Mouse (Mus musculus) C2C12 (cell line): ENCODE results near the gene Smarcal1. TPM values are rescaled to one million over a fixed set of nuclear protein-coding genes. Genes with fewer than 3 reads are reported as not detected.
A peak's percentile ranks its signal among the peaks of the same experiment; 100 is the strongest.

Source experiments
- H3K27me3 ChIP-seq: one replicate; pipeline ENCODE4 v1.6.1; 2011; ENCODE audit not compliant: control insufficient read depth, insufficient read depth, insufficient read length
- H3K36me3 ChIP-seq: one replicate; pipeline ENCODE4 v1.6.1; 2011; ENCODE audit not compliant: control insufficient read depth, insufficient read depth
- H3K4me3 ChIP-seq: one replicate; pipeline ENCODE4 v1.5.1; 2011; ENCODE audit warnings: mild to moderate bottlenecking, control low read depth; ENCODE audit not compliant: poor library complexity, insufficient read depth, severe bottlenecking
- H3K79me2 ChIP-seq: one replicate; pipeline ENCODE4 v1.6.1; 2011; ENCODE audit not compliant: control insufficient read depth, insufficient read depth
- H3K79me3 ChIP-seq: one replicate; pipeline ENCODE4 v1.6.1; 2011; ENCODE audit warnings: low read depth, control low read depth
- H3ac ChIP-seq: one replicate; pipeline ENCODE3; 2011; ENCODE audit warnings: low read depth; ENCODE audit not compliant: control insufficient read depth, insufficient read length
- CEBPB ChIP-seq: IDR thresholded peaks from one replicate; pipeline ENCODE4 v1.6.1; 2011; ENCODE audit warnings: low read depth, mild to moderate bottlenecking, control low read depth, moderate library complexity
- CTCF ChIP-seq: IDR thresholded peaks from one replicate; pipeline ENCODE4 v1.5.1; 2011; ENCODE audit not compliant: control insufficient read depth, insufficient read depth, insufficient read length
- FOSL1 ChIP-seq: IDR thresholded peaks from one replicate; pipeline ENCODE4 v1.8.0; 2011; ENCODE audit warnings: mild to moderate bottlenecking, low read length; ENCODE audit not compliant: poor library complexity, insufficient read depth, severe bottlenecking
- MAX ChIP-seq: IDR thresholded peaks from one replicate; pipeline ENCODE4 v1.6.1; 2011; ENCODE audit warnings: mild to moderate bottlenecking, control low read depth
- MYOD1 ChIP-seq: IDR thresholded peaks from one replicate; pipeline ENCODE4 v1.6.1; 2011; ENCODE audit warnings: low read depth; ENCODE audit not compliant: control insufficient read depth, insufficient read length
- MYOG ChIP-seq: IDR thresholded peaks from one replicate; pipeline ENCODE4 v1.6.1; 2011; ENCODE audit not compliant: control insufficient read depth, insufficient read length; ENCODE audit errors: extremely low read depth
- USF1 ChIP-seq: IDR thresholded peaks from one replicate; pipeline ENCODE4 v1.6.1; 2011; ENCODE audit warnings: low read depth, mild to moderate bottlenecking, control low read depth, moderate library complexity
- long read RNA-seq, 2 experiments: library from polyadenylated mRNA; unstranded; transcript quantifications; one replicate each; pipeline ENCODE4 v2.0.0; 2019 to 2020
- polyA plus RNA-seq: library from polyadenylated mRNA; unstranded; fragments of >200 nt; fragmentation: generic; extraction: Trizol; gene quantifications from one replicate; pipeline ENCODE4 v1.2.1, GENCODE M21; 2012; ENCODE audit warnings: missing spikeins

The Smarcal1 gene
- polyA plus RNA-seq, result 15.3 TPM
- long read RNA-seq, experiment 1, transcript Smarcal1-201 (17 exons, 3,059 nt), result major isoform, 7 of 15 reads
- long read RNA-seq, experiment 1, partial matches to known transcripts, result 5 of 15 reads
- long read RNA-seq, experiment 1, other reads (novel, unspliced or antisense), result 2 of 15 reads
- long read RNA-seq, experiment 2, transcript Smarcal1-207 (17 exons, 2,994 nt), result minor isoform, 13 of 103 reads
- long read RNA-seq, experiment 2, transcript Smarcal1-201 (17 exons, 3,059 nt), result major isoform, 74 of 103 reads
- long read RNA-seq, experiment 2, partial matches to known transcripts, result 5 of 103 reads
- long read RNA-seq, experiment 2, other reads (novel, unspliced or antisense), result 10 of 103 reads

DNA sequence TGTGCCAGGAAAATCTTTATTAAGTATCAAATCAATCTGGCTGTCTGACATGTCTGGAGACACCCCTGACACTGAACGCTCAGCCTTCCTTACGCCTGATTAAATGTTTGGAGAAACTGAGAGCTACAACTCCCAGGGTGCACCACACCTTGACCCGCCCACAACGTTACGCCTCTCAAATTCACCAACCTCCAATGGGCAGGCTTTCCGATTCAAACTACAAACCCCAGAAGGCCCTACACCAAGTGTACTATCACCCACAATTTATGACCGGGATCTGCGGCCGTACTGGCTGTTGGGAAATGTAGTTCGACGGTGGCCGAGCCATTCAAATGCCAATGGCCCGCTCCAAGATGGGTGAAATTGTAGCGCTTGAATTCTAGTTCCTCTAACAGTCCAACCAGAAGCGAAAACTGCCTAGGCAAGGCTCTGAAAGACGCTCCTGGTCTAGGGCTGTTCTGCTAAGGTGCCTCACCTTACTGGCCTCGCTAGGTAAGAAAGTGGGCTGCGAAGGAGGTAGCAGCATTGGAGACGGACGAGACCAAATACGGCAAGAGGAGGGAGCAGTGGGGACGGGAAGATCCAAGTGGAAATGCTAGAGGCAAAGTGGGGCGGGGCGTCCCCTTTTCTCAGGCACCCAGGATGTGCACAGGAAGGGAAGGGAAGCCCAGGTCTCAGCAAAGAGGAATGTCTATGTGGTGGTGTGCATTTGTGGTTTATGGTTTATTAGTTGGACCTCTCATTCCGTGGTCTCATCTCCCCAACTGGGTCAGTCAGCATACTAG lies at the start of gene Smarcal1:
Smarcal1 (plus strand) TSS at position 305 of the 785 bp plus-strand sequence.
- TF ChIP-seq MYOG (no peak), CEBPB (no peak), CTCF (no peak), MYOD1 (no peak), MAX (no peak), USF1 (no peak), FOSL1 (no peak)
- Histone ChIP-seq H3K36me3 (no peaks in the 10 kb centered on the region), H3K79me2 (peaks cover 17% of the 10 kb centered on the region), H3K4me3 (peak within 1 kb of the TSS; percentile 35), H3K79me3 (peaks cover 4% of the 10 kb centered on the region), H3K27me3 (no peaks in the 10 kb centered on the region), H3ac (peak within 1 kb of the TSS; percentile 87)

GRCm38 (mm10) chr1:72533439-72533838 lies 49.6 kb upstream of the Smarcal1 start:
- Histone ChIP-seq H3K79me2 (no peaks in the 10 kb centered on the region), H3K27me3 (peaks cover 55% of the 10 kb centered on the region), H3K4me3 (no peak overlapping the region), H3K36me3 (no peaks in the 10 kb centered on the region), H3K79me3 (no peaks in the 10 kb centered on the region), H3ac (no peak overlapping the region)
- TF ChIP-seq FOSL1, result no peak
- no peak for TF ChIP-seq USF1
- no peak for TF ChIP-seq MYOD1
- no peak for TF ChIP-seq MAX

GRCm38 (mm10) chr1:72535725-72536571 lies 47.1 kb upstream of the Smarcal1 start:
- TF ChIP-seq MAX (no peak), MYOD1 (no peak), MYOG (no peak), CTCF (no peak), FOSL1 (no peak), USF1 (no peak), CEBPB (no peak)
- Histone ChIP-seq H3K36me3 (no peaks in the 10 kb centered on the region), H3K4me3 (no peak overlapping the region), H3K27me3 (peaks cover 52% of the 10 kb centered on the region), H3ac (no peak overlapping the region), H3K79me2 (no peaks in the 10 kb centered on the region), H3K79me3 (no peaks in the 10 kb centered on the region)

- TF ChIP-seq MYOG, result no peak
- TF ChIP-seq MAX, result no peak
- H3K4me3 ChIP-seq, result no peak within 1 kb of the TSS
- H3K27me3 ChIP-seq, result peaks cover 47% of the 10 kb centered on the region
- no peaks in the 10 kb centered on the region for H3K79me2 ChIP-seq
- H3K79me3 ChIP-seq, result no peaks in the 10 kb centered on the region
- no peaks in the 10 kb centered on the region for H3K36me3 ChIP-seq
- H3ac ChIP-seq, result no peak within 1 kb of the TSS
Measured at GRCm38 (mm10) chr1:72536611-72537351, 46.3 kb upstream of the Smarcal1 start, which contains the start of gene March4. TSS of gene March4 (minus strand) at chr1:72536930.

DNA sequence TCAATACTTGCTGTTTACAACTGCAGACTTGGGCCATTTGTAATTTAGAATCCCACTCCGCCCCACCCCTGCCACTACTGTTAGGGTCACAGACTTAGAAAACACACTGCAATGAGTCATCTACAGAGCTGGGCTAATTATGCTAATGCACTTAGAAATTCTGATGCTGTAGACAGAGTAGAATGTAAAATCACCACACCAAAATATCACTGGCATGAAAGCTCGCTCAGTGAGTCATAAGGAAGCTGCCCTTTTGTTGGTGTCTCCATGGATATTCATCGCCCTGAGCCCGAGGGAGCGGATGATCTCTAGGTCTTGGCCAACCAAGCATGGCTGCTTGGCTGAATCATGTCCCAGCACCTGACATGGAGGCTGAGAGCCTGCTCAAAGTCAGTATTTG lies 44.8 kb upstream of the Smarcal1 start:
- Histone ChIP-seq H3ac (no peak overlapping the region), H3K4me3 (no peak overlapping the region), H3K79me3 (no peaks in the 10 kb centered on the region), H3K27me3 (peaks cover 42% of the 10 kb centered on the region), H3K79me2 (no peaks in the 10 kb centered on the region), H3K36me3 (no peaks in the 10 kb centered on the region)
- no peak for TF ChIP-seq CEBPB
- TF ChIP-seq USF1, result no peak
- no peak for TF ChIP-seq FOSL1
- no peak for TF ChIP-seq CTCF
- no peak for TF ChIP-seq MYOD1
- TF ChIP-seq MYOG, result no peak
- TF ChIP-seq MAX, result no peak
